Mouse (Mus musculus) neural tube, embryonic 12.5 days (tissue): ENCODE data around the gene Tmprss9. TPM values are rescaled to one million over a fixed set of nuclear protein-coding genes. Genes with fewer than 3 reads are reported as not detected.

Source experiments
- ATAC-seq: fragments of 200-750 bp; cut with Nextera tagmentation; 2 replicates; pipeline ENCODE4 v1.8.0; 2017; ENCODE audit warnings: low read depth, mild to moderate bottlenecking, moderate TSS enrichment, moderate library complexity; ENCODE audit not compliant: low FRiP score
- H3K27ac ChIP-seq: fragments of 300-500 bp; sonication (generic); 2 replicates; pipeline ENCODE4 v1.5.1; 2016
- H3K27me3 ChIP-seq: fragments of 300-500 bp; sonication (generic); replicated peaks from 2 replicates; pipeline ENCODE4 v1.6.1; 2016; ENCODE audit warnings: mild to moderate bottlenecking
- H3K36me3 ChIP-seq: fragments of 300-500 bp; sonication (generic); 2 replicates; pipeline ENCODE4 v1.6.1; 2016; ENCODE audit warnings: mild to moderate bottlenecking
- H3K4me1 ChIP-seq: fragments of 300-500 bp; sonication (generic); 2 replicates; pipeline ENCODE4 v1.6.1; 2016
- H3K4me2 ChIP-seq: fragments of 300-500 bp; sonication (generic); replicated peaks from 2 replicates; pipeline ENCODE4 v1.6.1; 2016; ENCODE audit warnings: mild to moderate bottlenecking
- H3K4me3 ChIP-seq: fragments of 300-500 bp; sonication (generic); 2 replicates; pipeline ENCODE4 v1.5.1; 2016
- H3K9ac ChIP-seq: fragments of 300-500 bp; sonication (generic); 2 replicates; pipeline ENCODE4 v1.6.1; 2016; ENCODE audit warnings: mild to moderate bottlenecking
- H3K9me3 ChIP-seq: fragments of 300-500 bp; sonication (generic); 2 replicates; pipeline ENCODE4 v1.6.1; 2016; ENCODE audit warnings: mild to moderate bottlenecking
- WGBS: fragments of 180-500 bp; shearing (Covaris S2); methylation state at CpG from one replicate; pipeline ENCODE4 v1.1.7; 2016; 5-methylcytosine and 5-hydroxymethylcytosine counted together
- polyA plus RNA-seq: library from polyadenylated mRNA; unstranded; fragments of >200 nt; fragmentation: Nextera tagmentation; extraction: Ambion mirVana; gene quantifications from 2 replicates; pipeline ENCODE4 v1.2.1, GENCODE M21; 2016

The Tmprss9 gene
- polyA plus RNA-seq, 1 experiment from 2014 or later = 0.06 TPM

DNA sequence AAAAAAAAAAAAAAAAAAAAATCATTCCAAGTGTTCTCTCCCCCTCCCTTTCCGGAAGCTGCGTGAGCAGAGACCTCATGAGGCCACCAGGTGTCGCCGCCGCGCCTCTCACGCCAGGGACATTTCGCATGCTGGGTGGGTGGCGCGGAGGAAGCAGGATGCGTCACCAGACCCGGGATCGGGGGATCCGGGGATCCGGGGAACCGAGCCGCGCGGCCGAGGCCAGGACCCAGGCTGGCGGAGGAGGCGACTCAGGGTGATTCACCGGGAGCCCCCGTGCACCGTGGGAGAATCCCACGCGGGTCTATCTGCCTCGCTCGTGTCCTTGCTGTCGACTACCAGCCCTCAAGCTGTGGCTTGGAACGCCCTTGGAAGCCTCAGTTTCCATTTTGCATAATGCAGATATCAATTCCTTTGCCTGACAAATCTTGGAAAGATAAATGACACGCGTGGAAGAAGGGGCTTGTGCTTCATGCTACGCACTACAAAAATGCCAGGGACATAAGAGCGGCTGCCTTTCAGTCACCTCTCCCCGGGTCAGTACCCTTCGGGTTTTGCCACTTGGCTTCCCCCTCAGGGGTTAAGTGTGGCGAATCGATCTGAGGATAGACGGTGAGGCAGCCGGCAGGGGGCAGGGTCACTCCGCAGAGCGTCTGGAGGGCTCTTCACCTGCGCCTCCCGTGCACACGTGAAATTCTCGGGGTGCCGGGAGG lies 57.1 kb downstream of the Tmprss9 start:
- under 1% methylated on average over 48 of the region's 48 CpGs for WGBS
- peak overlapping the region; percentile 62 for H3K9ac ChIP-seq
- peaks cover 35% of the 10 kb centered on the region for H3K27me3 ChIP-seq
- peaks cover 43% of the 10 kb centered on the region for H3K4me1 ChIP-seq
- H3K36me3 ChIP-seq = no peaks in the 10 kb centered on the region
- ATAC-seq = peak; percentile 18
- H3K4me3 ChIP-seq = peak overlapping the region; percentile 43
- H3K27ac ChIP-seq = no peak overlapping the region
- H3K9me3 ChIP-seq = no peaks in the 10 kb centered on the region
- H3K4me2 ChIP-seq = peak overlapping the region; percentile 88

DNA sequence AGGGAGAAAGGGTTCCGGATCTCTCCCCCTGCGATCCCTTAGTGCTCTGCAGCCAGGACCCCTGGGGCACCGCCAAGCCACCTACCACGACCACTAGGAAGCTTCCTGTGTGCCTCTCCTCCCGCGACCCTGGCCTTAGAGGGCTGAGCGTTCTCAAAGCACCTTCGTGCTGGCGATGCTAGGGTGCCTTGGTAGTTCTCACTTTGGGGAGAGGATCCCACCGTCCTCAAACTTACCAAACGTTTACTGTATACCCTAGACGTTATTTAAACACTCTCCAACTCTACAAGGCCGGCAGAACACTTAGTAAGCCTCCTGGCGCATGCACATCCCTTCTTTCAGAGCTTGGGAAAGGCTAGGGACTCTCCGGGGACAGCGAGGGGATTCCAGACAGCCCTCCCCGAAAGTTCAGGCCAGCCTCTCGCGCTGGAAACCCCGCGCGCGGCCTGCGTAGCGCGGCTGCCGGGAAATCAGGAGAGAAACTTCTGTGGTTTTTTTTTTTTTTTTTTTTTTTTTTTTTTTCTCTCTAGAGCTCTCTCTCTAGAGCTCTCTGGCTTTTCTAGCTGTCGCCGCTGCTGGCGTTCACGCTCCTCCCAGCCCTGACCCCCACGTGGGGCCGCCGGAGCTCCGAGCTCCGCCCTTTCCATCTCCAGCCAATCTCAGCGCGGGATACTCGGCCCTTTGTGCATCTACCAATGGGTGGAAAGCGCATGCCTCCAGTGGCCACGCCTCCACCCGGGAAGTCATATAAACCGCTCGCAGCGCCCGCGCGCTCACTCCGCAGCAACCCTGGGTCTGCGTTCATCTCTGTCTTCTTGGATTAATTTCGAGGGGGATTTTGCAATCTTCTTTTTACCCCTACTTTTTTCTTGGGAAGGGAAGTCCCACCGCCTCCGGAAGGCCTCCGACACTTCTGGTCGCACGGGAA lies 57.9 kb downstream of the Tmprss9 start, which contains the start of gene Gadd45b:
Gadd45b (plus strand) TSS at position 775 of the 928 bp plus-strand sequence.
- H3K27me3 ChIP-seq = peaks cover 43% of the 10 kb centered on the region
- H3K4me1 ChIP-seq = peaks cover 45% of the 10 kb centered on the region
- H3K4me3 ChIP-seq = peak within 1 kb of the TSS; percentile 43
- peak within 1 kb of the TSS; percentile 88 for H3K4me2 ChIP-seq
- ATAC-seq = peak; percentile 86
- H3K36me3 ChIP-seq = no peaks in the 10 kb centered on the region
- H3K9me3 ChIP-seq = no peaks in the 10 kb centered on the region
- WGBS = under 1% methylated on average over 56 of the region's 56 CpGs
- H3K9ac ChIP-seq = peak within 1 kb of the TSS; percentile 62
- no peak within 1 kb of the TSS for H3K27ac ChIP-seq

DNA sequence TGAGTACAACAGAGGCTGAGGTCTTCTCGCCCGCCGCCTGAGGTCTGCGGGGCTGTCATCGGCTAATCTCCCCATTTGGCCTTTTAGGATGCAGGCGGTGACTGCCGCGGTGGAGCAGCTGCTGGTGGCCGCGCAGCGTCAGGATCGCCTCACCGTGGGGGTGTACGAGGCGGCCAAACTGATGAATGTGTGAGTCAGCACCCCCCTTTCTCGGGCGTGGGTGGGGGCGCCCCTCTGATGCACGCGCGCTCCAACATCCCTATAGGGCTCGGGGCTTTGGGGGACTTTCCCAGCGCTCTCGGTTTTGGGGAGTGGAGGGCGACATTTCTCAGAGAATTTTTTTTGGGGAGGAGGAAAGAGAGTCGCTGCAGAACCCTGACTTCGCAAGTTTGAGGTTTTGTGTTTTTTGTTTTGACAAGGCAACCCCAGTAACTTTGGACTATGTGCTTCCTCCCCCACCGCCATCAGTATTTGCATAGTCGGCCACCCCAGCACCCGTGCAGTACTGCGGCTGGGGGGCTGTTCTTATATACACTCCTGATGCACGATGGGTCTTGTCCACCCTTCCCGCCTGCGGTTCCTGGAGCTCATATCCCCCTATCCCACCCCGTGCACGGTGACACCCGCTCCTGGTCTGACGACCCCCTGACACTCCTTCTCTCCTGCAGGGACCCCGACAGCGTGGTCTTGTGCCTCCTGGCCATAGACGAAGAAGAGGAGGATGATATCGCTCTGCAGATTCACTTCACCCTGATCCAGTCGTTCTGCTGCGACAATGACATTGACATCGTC lies 58.9 kb downstream of the Tmprss9 start:
- peak overlapping the region; percentile 57 for H3K9ac ChIP-seq
- no peaks in the 10 kb centered on the region for H3K36me3 ChIP-seq
- no peak overlapping the region for H3K27ac ChIP-seq
- peak; percentile 17; the same call in 1 of the 2 replicates for ATAC-seq
- H3K9me3 ChIP-seq = no peaks in the 10 kb centered on the region
- H3K27me3 ChIP-seq = peaks cover 52% of the 10 kb centered on the region
- peaks cover 49% of the 10 kb centered on the region for H3K4me1 ChIP-seq
- WGBS = 1% methylated on average over 45 of the region's 45 CpGs
- peak overlapping the region; percentile 40 for H3K4me3 ChIP-seq
- peak overlapping the region; percentile 88 for H3K4me2 ChIP-seq

DNA sequence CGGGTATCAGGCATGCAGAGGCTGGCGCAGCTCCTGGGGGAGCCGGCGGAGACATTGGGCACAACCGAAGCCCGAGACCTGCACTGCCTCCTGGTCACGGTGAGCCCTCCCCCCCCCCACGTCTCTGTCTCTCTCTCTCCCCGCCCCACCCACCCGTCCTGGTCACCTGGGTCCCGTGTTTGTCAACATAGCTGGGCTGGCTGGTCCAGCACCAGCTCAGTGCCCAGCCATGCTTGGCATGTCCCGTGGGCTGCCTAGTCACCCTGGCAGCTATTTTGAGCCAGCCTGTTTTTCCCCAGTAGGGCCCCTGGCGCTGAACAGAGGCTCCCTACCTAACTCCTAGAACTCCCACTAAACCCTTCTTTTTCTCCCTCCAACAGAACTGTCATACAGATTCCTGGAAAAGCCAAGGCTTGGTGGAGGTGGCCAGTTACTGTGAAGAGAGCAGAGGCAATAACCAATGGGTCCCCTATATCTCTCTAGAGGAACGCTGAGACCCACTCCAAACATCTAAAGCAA lies 59.6 kb downstream of the Tmprss9 start:
- H3K27me3 ChIP-seq = peaks cover 58% of the 10 kb centered on the region
- 0 out of 2 replicates have a peak overlapping the region, but pooled peaks have one; percentile 57 for H3K9ac ChIP-seq
- H3K4me2 ChIP-seq = peak overlapping the region; percentile 88
- no peak for ATAC-seq
- no peaks in the 10 kb centered on the region for H3K9me3 ChIP-seq
- H3K36me3 ChIP-seq = no peaks in the 10 kb centered on the region
- H3K27ac ChIP-seq = no peak overlapping the region
- H3K4me3 ChIP-seq = peak overlapping the region; percentile 40
- 2% methylated on average over 14 of the region's 14 CpGs for WGBS
- peaks cover 55% of the 10 kb centered on the region for H3K4me1 ChIP-seq

DNA sequence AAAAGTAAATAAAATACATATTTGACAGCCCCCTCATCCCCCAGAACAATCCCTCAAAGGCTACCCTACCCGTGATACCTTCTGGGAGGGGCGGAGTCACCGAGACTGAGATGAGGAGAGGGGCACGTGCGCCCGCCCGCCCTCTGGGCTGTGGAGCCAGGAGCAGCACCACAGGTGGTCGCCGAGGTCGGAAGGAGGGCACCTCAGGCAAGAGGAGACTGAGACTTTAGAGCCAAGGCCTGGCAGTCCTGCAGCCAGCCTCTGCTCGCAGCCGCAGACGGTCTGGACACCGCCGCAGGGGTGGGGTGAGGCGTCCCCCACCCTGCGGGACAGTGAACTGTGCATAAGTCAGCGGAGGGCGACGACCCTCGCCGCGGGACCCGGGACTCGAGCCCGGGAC lies 60.0 kb downstream of the Tmprss9 start:
- H3K4me2 ChIP-seq = peak overlapping the region; percentile 88
- H3K4me1 ChIP-seq = peaks cover 60% of the 10 kb centered on the region
- H3K27ac ChIP-seq = no peak overlapping the region
- H3K9ac ChIP-seq = no peak overlapping the region
- H3K4me3 ChIP-seq = peak overlapping the region; percentile 40
- H3K9me3 ChIP-seq = no peaks in the 10 kb centered on the region
- ATAC-seq = no peak
- H3K27me3 ChIP-seq = peaks cover 63% of the 10 kb centered on the region
- H3K36me3 ChIP-seq = no peaks in the 10 kb centered on the region
- WGBS = under 1% methylated on average over 26 of the region's 26 CpGs

DNA sequence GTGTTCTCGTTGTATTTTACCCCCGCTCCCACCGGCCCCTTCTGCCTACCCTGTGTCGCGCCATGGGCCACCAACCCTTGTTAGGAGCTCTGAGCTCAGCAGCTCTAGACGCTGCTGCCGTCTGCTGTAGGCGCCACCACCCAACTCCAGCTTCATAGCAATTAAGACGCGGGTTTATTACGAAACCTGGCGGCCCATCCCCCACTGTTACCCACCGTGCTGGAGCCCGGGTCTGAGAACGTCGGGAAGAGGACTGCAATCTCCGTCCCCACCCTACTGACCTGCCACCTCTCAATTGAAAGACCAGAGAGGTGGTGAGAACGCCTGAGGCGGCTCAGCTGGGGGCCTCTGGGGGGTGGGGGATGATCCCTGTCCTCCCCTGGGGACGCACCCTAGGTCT lies 60.6 kb downstream of the Tmprss9 start:
- Histone ChIP-seq H3K27ac (no peak overlapping the region), H3K4me2 (peak overlapping the region; percentile 88), H3K9ac (no peak overlapping the region), H3K27me3 (peaks cover 68% of the 10 kb centered on the region), H3K9me3 (no peaks in the 10 kb centered on the region), H3K4me1 (peaks cover 65% of the 10 kb centered on the region), H3K4me3 (peak overlapping the region; percentile 15; the same call in 1 of the 2 replicates), H3K36me3 (no peaks in the 10 kb centered on the region)
- ATAC-seq = no peak
- under 1% methylated on average over 20 of the region's 20 CpGs for WGBS

DNA sequence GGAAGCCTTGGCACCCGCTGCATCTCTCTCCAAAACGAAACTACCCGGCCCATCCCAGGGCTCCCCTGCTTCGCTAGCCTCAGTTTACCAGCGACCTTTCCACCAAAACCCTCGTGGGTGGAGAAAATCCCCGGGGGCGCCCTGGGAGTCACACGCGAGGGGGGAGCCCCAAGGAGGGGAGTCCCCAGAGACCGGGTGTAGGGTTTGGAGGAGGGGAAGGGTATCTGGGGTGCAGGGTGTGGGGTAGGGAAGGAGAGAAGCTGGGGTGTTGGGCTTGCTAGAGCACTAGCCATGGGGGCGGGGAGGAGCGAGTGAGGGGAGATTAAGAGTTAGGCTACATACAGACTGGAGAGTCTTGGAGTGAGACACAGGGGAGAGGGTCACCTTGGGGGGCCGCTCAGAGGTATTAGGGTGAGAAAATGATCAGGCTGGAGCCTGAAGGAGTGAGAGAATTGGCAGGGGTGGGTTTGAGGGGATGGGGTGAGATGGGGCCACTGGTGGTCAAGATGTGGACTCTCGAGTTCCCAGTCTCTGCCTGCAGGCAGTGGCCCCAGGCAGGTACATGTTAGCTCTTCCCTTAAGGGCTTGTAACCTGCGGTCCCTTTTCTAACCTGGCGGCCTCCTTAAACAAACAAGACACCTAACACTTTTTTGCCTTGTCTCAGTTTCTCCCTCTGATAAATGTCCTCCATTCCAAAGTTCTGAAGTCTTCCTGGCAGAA lies 61.2 kb downstream of the Tmprss9 start:
- H3K36me3 ChIP-seq = no peaks in the 10 kb centered on the region
- WGBS = 2% methylated on average over 17 of the region's 17 CpGs

DNA sequence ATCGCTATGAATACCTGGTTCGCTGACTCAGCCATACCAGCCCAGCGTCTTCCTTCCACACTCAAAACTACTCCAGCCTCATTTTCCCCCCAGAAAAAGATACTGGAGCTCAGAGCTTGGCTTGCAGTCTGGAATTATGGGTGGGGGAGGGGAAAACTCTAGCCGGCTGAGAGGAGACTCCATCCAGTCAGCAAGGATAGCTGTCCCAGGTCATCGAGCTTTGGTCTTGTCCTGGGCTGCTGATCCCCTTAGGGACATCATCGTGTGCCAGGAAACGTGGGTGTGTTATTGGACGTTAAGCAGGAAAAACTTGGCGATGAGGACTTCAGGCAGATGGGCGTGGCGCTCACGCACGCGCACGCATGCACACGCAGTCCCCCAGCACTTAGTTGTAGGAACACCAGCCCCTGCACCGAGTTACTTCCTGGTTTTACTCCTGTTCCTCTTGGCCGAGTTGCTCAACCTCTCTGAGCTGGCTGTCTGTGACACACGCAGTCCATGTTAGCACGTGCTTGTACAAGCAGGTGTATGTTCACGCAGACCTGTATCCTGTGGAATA lies 61.9 kb downstream of the Tmprss9 start:
- no peak for ATAC-seq
- Histone ChIP-seq H3K27me3 (peaks cover 80% of the 10 kb centered on the region), H3K4me1 (peaks cover 76% of the 10 kb centered on the region), H3K4me3 (0 out of 2 replicates have a peak overlapping the region, but pooled peaks have one; percentile 15), H3K9me3 (no peaks in the 10 kb centered on the region), H3K27ac (no peak overlapping the region), H3K9ac (no peak overlapping the region), H3K4me2 (peak overlapping the region; percentile 88), H3K36me3 (no peaks in the 10 kb centered on the region)
- whole genome bisulfite sequencing = 2% methylated on average over 21 of the region's 21 CpGs

More for the DNA sequence above, 61.2 kb downstream of the Tmprss9 start:
- Histone ChIP-seq H3K27ac (no peak overlapping the region), H3K27me3 (peaks cover 74% of the 10 kb centered on the region), H3K9me3 (no peaks in the 10 kb centered on the region), H3K4me2 (peak overlapping the region; percentile 88), H3K4me1 (peaks cover 72% of the 10 kb centered on the region), H3K4me3 (peak overlapping the region; percentile 15; the same call in 1 of the 2 replicates), H3K9ac (no peak overlapping the region)
- ATAC-seq = no peak

DNA sequence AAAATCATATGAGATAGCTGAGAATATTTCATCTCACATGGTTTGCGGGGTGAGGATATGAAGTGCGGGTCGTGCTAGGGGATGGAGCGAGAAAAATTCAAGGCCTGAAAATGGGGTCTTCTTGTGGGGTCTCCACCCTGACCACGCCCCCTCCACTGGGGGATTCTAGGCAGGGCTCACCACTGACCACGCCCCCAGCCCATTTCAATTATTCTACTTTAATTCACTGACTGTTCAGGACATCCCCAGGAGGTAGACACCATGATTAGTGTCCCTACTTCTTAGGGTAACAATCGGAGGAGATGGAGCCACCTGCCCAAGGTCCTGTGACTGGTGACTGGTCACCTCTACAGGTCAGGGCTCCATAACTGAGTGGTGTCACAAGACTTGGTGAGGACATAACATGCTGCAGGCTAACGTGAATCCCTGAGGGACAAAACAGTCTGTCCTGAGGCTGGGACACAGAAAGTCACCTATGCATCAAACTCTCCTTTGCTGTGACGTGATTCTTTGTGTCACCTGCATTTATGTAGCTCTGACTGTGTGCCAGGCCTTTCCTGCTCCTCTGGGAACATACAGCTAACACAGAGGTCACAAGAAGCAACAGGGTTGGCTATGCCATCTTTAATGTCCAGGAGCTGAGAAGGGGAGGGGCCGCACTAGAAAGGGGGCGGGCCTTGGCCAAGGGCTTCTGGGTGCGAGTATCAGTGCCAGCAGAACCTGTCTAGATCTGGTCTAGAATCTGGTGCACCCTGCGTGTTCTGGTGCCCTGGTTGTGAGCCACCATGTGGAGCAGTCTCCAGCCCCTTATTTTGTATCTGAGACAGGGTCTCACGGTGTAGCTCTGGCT lies 62.7 kb downstream of the Tmprss9 start:
- no peak for ATAC-seq
- no peak overlapping the region for H3K27ac ChIP-seq
- H3K4me3 ChIP-seq = no peak overlapping the region
- H3K4me1 ChIP-seq = peaks cover 81% of the 10 kb centered on the region
- H3K9me3 ChIP-seq = no peaks in the 10 kb centered on the region
- no peak overlapping the region for H3K9ac ChIP-seq
- WGBS = 31% methylated on average over 14 of the region's 14 CpGs
- H3K4me2 ChIP-seq = peak overlapping the region; percentile 88; the same call in 1 of the 2 replicates
- peaks cover 81% of the 10 kb centered on the region for H3K27me3 ChIP-seq
- no peaks in the 10 kb centered on the region for H3K36me3 ChIP-seq

DNA sequence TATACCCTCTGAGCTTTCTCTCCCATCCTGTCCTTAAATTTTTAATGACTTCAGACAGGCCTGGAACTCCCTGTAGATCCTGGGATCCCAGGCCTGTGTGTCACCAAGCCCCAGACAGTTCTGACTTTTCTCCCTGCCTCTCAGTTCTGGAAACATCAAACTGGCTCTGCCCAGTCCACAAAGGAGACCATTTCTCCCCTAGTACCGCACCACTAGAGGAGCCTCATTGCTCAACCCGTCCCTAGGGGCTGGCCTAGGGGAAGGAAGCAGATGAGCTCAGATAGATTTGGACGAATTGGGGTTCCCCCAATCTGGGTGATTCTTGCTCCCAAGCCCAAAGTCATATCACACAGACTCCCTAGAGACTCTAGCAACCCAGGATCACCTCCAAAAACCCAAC lies 63.6 kb downstream of the Tmprss9 start:
- 2% methylated on average over 3 of the region's 3 CpGs for WGBS
- Histone ChIP-seq H3K4me2 (peak overlapping the region; percentile 57), H3K27ac (no peak overlapping the region), H3K9me3 (no peaks in the 10 kb centered on the region), H3K4me1 (peaks cover 84% of the 10 kb centered on the region), H3K4me3 (no peak overlapping the region), H3K27me3 (peaks cover 81% of the 10 kb centered on the region), H3K9ac (no peak overlapping the region), H3K36me3 (no peaks in the 10 kb centered on the region)
- no peak for ATAC-seq
